Comparison of ENCODE assay signal across 27 mouse cellular contexts in the genomic region with DNA sequence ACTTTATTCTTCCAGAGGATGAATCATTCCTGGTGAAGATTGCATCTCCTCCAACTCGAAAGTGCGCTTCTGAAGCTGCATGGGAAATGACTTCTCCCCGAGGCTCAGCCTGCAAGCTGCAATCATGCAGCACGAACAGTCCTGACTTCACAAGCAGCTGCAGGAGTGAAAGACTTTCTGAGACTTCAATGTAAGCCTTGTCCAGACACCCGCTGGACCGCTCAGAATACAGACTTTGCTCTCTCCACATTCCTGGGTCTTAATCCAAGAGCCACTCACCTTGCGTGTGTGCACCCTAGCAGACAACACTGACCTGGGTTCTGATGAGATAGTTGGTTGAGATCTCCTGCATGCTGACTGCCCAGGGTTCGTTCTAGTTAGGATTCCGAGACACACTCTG. TPM values are rescaled to one million over a fixed set of nuclear protein-coding genes. Genes with fewer than 3 reads are reported as not detected.
A peak's percentile ranks its signal among the peaks of the same experiment; 100 is the strongest.
DNase-seq lines count a peak whose midpoint lies in the region; ATAC-seq and TF ChIP-seq lines count a peak whose summit lies in the region.
"Had no signal": no experiment of that assay in that cellular context is flagged by ENCODE, and none has a peak within 500 bp of the region (broad histone marks: within the 10 kb centered on the region; RNA-seq: fewer than 3 reads in every experiment).

No protein-coding gene starts in this region.

- no peaks in the 10 kb centered on the region for H3K36me3 ChIP-seq in forebrain, embryonic 11.5 days (ENCODE audit: control insufficient read depth, insufficient read depth, low read length)
- H3K36me3 ChIP-seq in forebrain, embryonic 14.5 days (ENCODE audit: control insufficient read depth, insufficient read depth, low read length), result no peaks in the 10 kb centered on the region
- H3K36me3 ChIP-seq in hindbrain, embryonic 12.5 days, result no peaks in the 10 kb centered on the region
- no peaks in the 10 kb centered on the region for H3K36me3 ChIP-seq in midbrain, embryonic 13.5 days
- no peaks in the 10 kb centered on the region for H3K36me3 ChIP-seq in intestine, embryonic 15.5 days
- H3K36me3 ChIP-seq: embryonic facial prominence, embryonic 12.5 days; forebrain, embryonic 10.5 days; kidney, embryonic 15.5 days; lung, embryonic 15.5 days; stomach, embryonic 15.5 days had no signal

- H3K4me2 ChIP-seq in forebrain, embryonic 11.5 days (ENCODE audit: low read depth, low read length, severe bottlenecking), result no peak overlapping the region
- H3K4me2 ChIP-seq in forebrain, embryonic 14.5 days (ENCODE audit: low read length), result no peak overlapping the region
- H3K4me2 ChIP-seq in hindbrain, embryonic 12.5 days (replicated peaks), result peak overlapping the region; percentile 19
- H3K4me2 ChIP-seq in midbrain, embryonic 13.5 days (replicated peaks), result peak overlapping the region; percentile 34
- no peak overlapping the region for H3K4me2 ChIP-seq in intestine, embryonic 15.5 days (replicated peaks)
- H3K4me2 ChIP-seq: embryonic facial prominence, embryonic 12.5 days; kidney, embryonic 15.5 days; lung, embryonic 15.5 days; stomach, embryonic 15.5 days had no signal

- no peak overlapping the region for H3K27ac ChIP-seq in forebrain, embryonic 11.5 days (ENCODE audit: low read depth, low read length)
- H3K27ac ChIP-seq in forebrain, embryonic 14.5 days (ENCODE audit: low read depth, low read length), result no peak overlapping the region
- peak overlapping the region; percentile 46 for H3K27ac ChIP-seq in hindbrain, embryonic 12.5 days
- peak overlapping the region; percentile 54; the same call in 1 of the 2 replicates for H3K27ac ChIP-seq in midbrain, embryonic 13.5 days
- H3K27ac ChIP-seq in intestine, embryonic 15.5 days, result no peak overlapping the region
- H3K27ac ChIP-seq: embryonic facial prominence, embryonic 12.5 days; forebrain, embryonic 10.5 days; gastrocnemius, adult 2 months; kidney, embryonic 15.5 days; liver, embryonic 14.5 days; lung, embryonic 15.5 days; stomach, embryonic 15.5 days had no signal

- H3K9ac ChIP-seq in forebrain, embryonic 11.5 days (ENCODE audit: low read length), result no peak overlapping the region
- no peak overlapping the region for H3K9ac ChIP-seq in forebrain, embryonic 14.5 days (ENCODE audit: low read length)
- no peak overlapping the region for H3K9ac ChIP-seq in hindbrain, embryonic 12.5 days
- no peak overlapping the region for H3K9ac ChIP-seq in midbrain, embryonic 13.5 days (replicated peaks)
- no peak overlapping the region for H3K9ac ChIP-seq in intestine, embryonic 15.5 days
- H3K9ac ChIP-seq: embryonic facial prominence, embryonic 12.5 days; kidney, embryonic 15.5 days; liver, embryonic 14.5 days; lung, embryonic 15.5 days; stomach, embryonic 15.5 days had no signal

- H3K4me3 ChIP-seq in forebrain, embryonic 11.5 days (ENCODE audit: low read depth, low read length), result no peak overlapping the region
- H3K4me3 ChIP-seq in forebrain, embryonic 14.5 days (ENCODE audit: low read depth, low read length), result no peak overlapping the region
- no peak overlapping the region for H3K4me3 ChIP-seq in hindbrain, embryonic 12.5 days
- H3K4me3 ChIP-seq in midbrain, embryonic 13.5 days (replicated peaks), result peak overlapping the region; percentile 3; the same call in 1 of the 2 replicates
- no peak overlapping the region for H3K4me3 ChIP-seq in intestine, embryonic 15.5 days (replicated peaks)
- H3K4me3 ChIP-seq: embryonic facial prominence, embryonic 12.5 days; forebrain, embryonic 10.5 days; gastrocnemius, adult 2 months; kidney, embryonic 15.5 days; lung, embryonic 15.5 days; stomach, embryonic 15.5 days had no signal

- no peaks in the 10 kb centered on the region for H3K9me3 ChIP-seq in forebrain, embryonic 11.5 days (ENCODE audit: control insufficient read depth, low read length)
- no peaks in the 10 kb centered on the region for H3K9me3 ChIP-seq in forebrain, embryonic 14.5 days (replicated peaks; ENCODE audit: control insufficient read depth, low read length)
- no peaks in the 10 kb centered on the region for H3K9me3 ChIP-seq in hindbrain, embryonic 12.5 days (replicated peaks)
- H3K9me3 ChIP-seq in midbrain, embryonic 13.5 days, result no peaks in the 10 kb centered on the region
- no peaks in the 10 kb centered on the region for H3K9me3 ChIP-seq in intestine, embryonic 15.5 days
- H3K9me3 ChIP-seq: embryonic facial prominence, embryonic 12.5 days; forebrain, embryonic 10.5 days; kidney, embryonic 15.5 days; lung, embryonic 15.5 days; stomach, embryonic 15.5 days had no signal

- TF ChIP-seq POLR2A in brain, embryonic 14.5 days (IDR thresholded peaks at IDR 0.05; ENCODE audit: borderline replicate concordance, extremely low read depth, insufficient read depth, insufficient read length, poor library complexity, severe bottlenecking), result no peak

- no peak for ATAC-seq in forebrain, embryonic 11.5 days (replicated peaks; ENCODE audit: low FRiP score)
- ATAC-seq in forebrain, embryonic 14.5 days, result no peak
- no peak for ATAC-seq in hindbrain, embryonic 12.5 days (ENCODE audit: low FRiP score)
- no peak for ATAC-seq in midbrain, embryonic 13.5 days
- no peak for ATAC-seq in intestine, embryonic 15.5 days
- ATAC-seq: intestine, embryonic 16.5 days had no signal

- peak; percentile 50 for DNase-seq in forebrain, embryonic 11.5 days (ENCODE audit: low spot score)
- no peak for DNase-seq in forebrain, embryonic 14.5 days (ENCODE audit: low spot score)
- DNase-seq in brain, embryonic 14.5 days (ENCODE audit: low read depth), result peak; percentile 55
- no peak for DNase-seq in B cell, adult 2 months
- no peak for DNase-seq in left cerebral cortex, adult 18-20 months (ENCODE audit: low spot score in 2 of 2)
- DNase-seq: adrenal gland, postnatal 25 days; cerebellum, adult 11-12 months; cerebellum, postnatal 36 days; gastrocnemius, adult 2 months; heart, postnatal 36 days; kidney, postnatal 4 days; thymus, adult 18-20 months had no signal

- WGBS in forebrain, embryonic 11.5 days, result 9% methylated on average over 9 of the region's 9 CpGs
- 8% methylated on average over 9 of the region's 9 CpGs for WGBS in forebrain, embryonic 14.5 days
- 25% methylated on average over 9 of the region's 9 CpGs for WGBS in hindbrain, embryonic 12.5 days
- WGBS in midbrain, embryonic 13.5 days, result 9% methylated on average over 9 of the region's 9 CpGs
- 47% methylated on average over 9 of the region's 9 CpGs for WGBS in intestine, embryonic 15.5 days

- H3K27me3 ChIP-seq in forebrain, embryonic 11.5 days (ENCODE audit: control insufficient read depth, insufficient read depth, low read length), result peaks cover 73% of the 10 kb centered on the region
- peaks cover 81% of the 10 kb centered on the region for H3K27me3 ChIP-seq in forebrain, embryonic 14.5 days (replicated peaks; ENCODE audit: control insufficient read depth, insufficient read depth, low read length)
- H3K27me3 ChIP-seq in hindbrain, embryonic 12.5 days, result peaks cover 70% of the 10 kb centered on the region
- peaks cover 75% of the 10 kb centered on the region for H3K27me3 ChIP-seq in midbrain, embryonic 13.5 days
- peaks cover 54% of the 10 kb centered on the region for H3K27me3 ChIP-seq in intestine, embryonic 15.5 days (replicated peaks)
- H3K27me3 ChIP-seq: CH12.LX had no signal

- H3K4me1 ChIP-seq in forebrain, embryonic 11.5 days (replicated peaks; ENCODE audit: control insufficient read depth, insufficient read depth, low read length), result peaks cover 19% of the 10 kb centered on the region
- H3K4me1 ChIP-seq in forebrain, embryonic 14.5 days (ENCODE audit: control insufficient read depth, insufficient read depth, low read length), result 0 out of 2 replicates have a peak, but pooled peaks cover 4% of the 10 kb centered on the region
- H3K4me1 ChIP-seq in hindbrain, embryonic 12.5 days, result peaks cover 29% of the 10 kb centered on the region
- peaks cover 58% of the 10 kb centered on the region for H3K4me1 ChIP-seq in midbrain, embryonic 13.5 days (replicated peaks)
- H3K4me1 ChIP-seq in intestine, embryonic 15.5 days (replicated peaks), result no peaks in the 10 kb centered on the region
- H3K4me1 ChIP-seq: kidney, embryonic 15.5 days; lung, embryonic 15.5 days; stomach, embryonic 15.5 days had no signal

- no peak for TF ChIP-seq CTCF in brain, embryonic 14.5 days (IDR thresholded peaks at IDR 0.05; ENCODE audit: borderline replicate concordance, extremely low read depth, insufficient read depth, insufficient read length)

RNA-seq across cellular contexts. Expression of a gene that starts 26.2 kb away (rescaled TPM):
- 4.4 and 4.7 TPM in 2 replicates for polyA plus RNA-seq in forebrain, embryonic 11.5 days (2014; fragmentation: Nextera tagmentation; extraction: Ambion mirVana)
- polyA plus RNA-seq in forebrain, embryonic 14.5 days (2014; fragmentation: Nextera tagmentation; extraction: Ambion mirVana), result 0.24 and 0.33 TPM in 2 replicates
- polyA plus RNA-seq in brain, embryonic 14.5 days (2012; rRNA removed), result 4.8 and 10.6 TPM in 2 replicates
- polyA plus RNA-seq in hindbrain, embryonic 12.5 days (2016; fragmentation: Nextera tagmentation; extraction: Ambion mirVana), result 32.7 and 37.5 TPM in 2 replicates
- polyA plus RNA-seq in midbrain, embryonic 13.5 days (2015; fragmentation: Nextera tagmentation; extraction: Ambion mirVana), result 30.4 and 35.6 TPM in 2 replicates
- 0.04 TPM in 1 of 2 replicates, not detected in the other for polyA plus RNA-seq in intestine, embryonic 15.5 days (2015; fragmentation: Nextera tagmentation; extraction: Ambion mirVana)
- total RNA-seq in left cerebral cortex, adult 18-20 months (2021), result not detected
- total RNA-seq: adrenal gland, postnatal 25 days; gastrocnemius, adult 2 months; heart, postnatal 36 days; MEL; monocyte, adult 5-6 weeks; neutrophil, adult 5-6 weeks had no signal
- polyA plus RNA-seq: gonadal fat pad, adult 2 months; intestine, embryonic 16.5 days; kidney, embryonic 15.5 days; liver, embryonic 14.5 days had no signal

Comparison
In these comparisons a context has a peak if more than half of its experiments do, and no peak if none do; other contexts are left out.
1. DNase-seq: peak in forebrain, embryonic 11.5 days (single experiment) and brain, embryonic 14.5 days (single experiment); none in forebrain, embryonic 14.5 days (single experiment), B cell, adult 2 months (0 of 2) and left cerebral cortex, adult 18-20 months (0 of 2).
2. H3K27ac ChIP-seq: peak in hindbrain, embryonic 12.5 days (single experiment) and midbrain, embryonic 13.5 days (single experiment); none in forebrain, embryonic 11.5 days (single experiment), forebrain, embryonic 14.5 days (single experiment) and intestine, embryonic 15.5 days (single experiment).
3. H3K4me2 ChIP-seq: peak in hindbrain, embryonic 12.5 days (single experiment) and midbrain, embryonic 13.5 days (single experiment); none in forebrain, embryonic 11.5 days (single experiment), forebrain, embryonic 14.5 days (single experiment) and intestine, embryonic 15.5 days (single experiment).